Mouse (Mus musculus): ENCODE measurements at regions not wholly inside any gene's neighbourhood (a gene's known extent, or its start where the extent isn't known, plus 50 kb on each side); places are given as distances from the start of the nearest gene placed in this dataset.

DNA sequence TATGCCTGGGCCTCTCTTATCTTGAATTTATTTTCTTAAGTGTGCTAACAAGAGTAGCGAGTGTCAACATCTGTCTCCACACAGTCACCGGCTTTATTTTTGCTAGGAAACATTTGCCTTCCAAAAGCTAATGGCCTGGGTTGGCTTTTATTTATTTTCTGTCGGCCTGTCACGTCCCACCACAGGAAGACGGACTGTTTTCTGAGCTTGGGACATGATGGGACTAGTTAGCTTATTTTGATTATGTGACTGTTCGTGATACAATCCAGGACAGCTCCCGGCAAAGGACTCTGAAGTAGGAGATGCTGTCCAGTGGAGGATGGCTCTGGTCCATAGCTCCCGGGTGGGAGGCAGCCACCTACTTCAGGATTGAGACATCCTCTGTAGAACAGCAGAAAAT is 372.5 kb downstream of the Wdr11 start:
- Histone ChIP-seq H3K4me1 (ENCODE audit: control insufficient read depth, insufficient read depth, low read length) (no peaks in the 10 kb centered on the region), H3K4me3 (no peak overlapping the region), H3K36me3 (ENCODE audit: control insufficient read depth, insufficient read depth, low read length) (no peaks in the 10 kb centered on the region), H3K9ac (ENCODE audit: low read depth, low read length) (no peak overlapping the region), H3K27ac (no peak overlapping the region), H3K27me3 (ENCODE audit: control insufficient read depth, insufficient read depth, low read length) (no peaks in the 10 kb centered on the region), H3K79me2 (replicated peaks; ENCODE audit: control insufficient read depth, insufficient read depth, low read length) (no peaks in the 10 kb centered on the region)
- intact Hi-C loops (cut with DNase I) = no loop called here
- TF ChIP-seq CTCF (IDR thresholded peaks at IDR 0.05) = no peak
- no peak for TF ChIP-seq POLR2A (IDR thresholded peaks at IDR 0.05; ENCODE audit: insufficient read depth, low read depth, low read length)
- TF ChIP-seq EP300 (IDR thresholded peaks at IDR 0.05; ENCODE audit: insufficient read depth, low read depth, low read length) = no peak
- no peak for DNase-seq
- WGBS = 28% methylated on average over 8 of the region's 8 CpGs

DNA sequence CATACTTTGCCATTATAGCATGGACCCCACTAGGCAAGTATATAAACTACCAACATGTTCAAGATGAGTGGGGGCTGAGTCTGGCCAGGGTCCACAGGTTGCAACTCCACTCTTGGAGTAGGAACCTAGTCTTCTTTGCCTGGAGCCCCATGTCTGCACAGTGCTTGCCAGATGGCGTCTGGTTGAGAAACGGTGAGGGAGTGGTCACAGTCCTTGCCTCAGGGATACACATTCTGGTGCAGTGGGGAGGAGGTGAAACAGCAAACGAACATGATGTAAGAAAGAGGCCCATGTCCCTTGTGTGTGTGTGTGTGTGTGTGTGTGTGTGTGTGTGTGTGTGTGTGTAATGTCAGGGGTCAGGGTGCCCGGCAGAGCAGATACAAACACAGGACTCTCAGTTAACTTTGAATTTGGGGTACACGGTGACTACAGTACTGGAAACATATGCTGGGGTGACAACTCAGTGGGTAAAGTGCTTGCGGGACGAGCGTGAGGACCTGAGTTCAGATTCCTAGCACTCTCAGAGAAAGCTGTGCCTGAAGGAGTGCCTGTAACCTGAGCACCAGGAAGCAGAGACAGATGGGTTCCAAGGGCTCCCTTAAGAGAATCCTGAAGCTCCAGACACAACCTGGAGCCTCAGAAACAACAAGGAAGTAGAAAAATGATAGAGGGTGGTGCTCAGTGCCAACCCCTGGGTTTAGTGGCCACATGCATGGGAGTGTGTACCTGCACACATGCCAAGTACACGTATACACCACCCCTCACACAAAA is 373.8 kb downstream of the Wdr11 start:
- intact Hi-C loops (cut with DNase I) = no loop called here
- Histone ChIP-seq H3K9ac (ENCODE audit: low read depth, low read length) (no peak overlapping the region), H3K27me3 (ENCODE audit: control insufficient read depth, insufficient read depth, low read length) (no peaks in the 10 kb centered on the region), H3K27ac (no peak overlapping the region), H3K4me1 (ENCODE audit: control insufficient read depth, insufficient read depth, low read length) (no peaks in the 10 kb centered on the region), H3K79me2 (replicated peaks; ENCODE audit: control insufficient read depth, insufficient read depth, low read length) (no peaks in the 10 kb centered on the region), H3K4me3 (no peak overlapping the region), H3K36me3 (ENCODE audit: control insufficient read depth, insufficient read depth, low read length) (no peaks in the 10 kb centered on the region)
- TF ChIP-seq EP300 (IDR thresholded peaks at IDR 0.05; ENCODE audit: insufficient read depth, low read depth, low read length) (no peak), POLR2A (IDR thresholded peaks at IDR 0.05; ENCODE audit: insufficient read depth, low read depth, low read length) (no peak), CTCF (IDR thresholded peaks at IDR 0.05) (no peak)
- DNase-seq = no peak
- 84% methylated on average over 9 of the region's 9 CpGs for WGBS

DNA sequence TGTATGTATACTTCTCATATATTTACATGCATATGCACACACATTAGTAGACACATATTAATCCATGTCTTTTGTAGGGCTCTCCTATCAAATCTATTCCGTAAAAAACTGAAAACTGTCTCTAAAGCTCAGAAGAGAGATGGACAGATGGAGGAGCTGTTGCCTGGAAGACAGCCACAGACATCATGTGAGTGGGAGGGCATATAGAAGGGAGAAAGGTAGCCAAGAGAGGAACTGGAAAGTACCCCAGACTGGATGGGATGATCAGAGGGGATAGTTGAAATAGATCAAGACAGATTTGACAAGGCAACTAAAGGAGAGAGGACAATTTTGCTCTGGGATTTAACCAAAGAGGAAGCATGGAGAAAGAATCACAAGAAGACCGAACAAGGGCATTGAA is 375.1 kb downstream of the Wdr11 start:
- H3K4me3 ChIP-seq = no peak overlapping the region
- TF ChIP-seq POLR2A (IDR thresholded peaks at IDR 0.05; ENCODE audit: insufficient read depth, low read depth, low read length) (no peak), EP300 (IDR thresholded peaks at IDR 0.05; ENCODE audit: insufficient read depth, low read depth, low read length) (no peak), CTCF (IDR thresholded peaks at IDR 0.05) (no peak)
- no peak for DNase-seq
- H3K27me3 ChIP-seq (ENCODE audit: control insufficient read depth, insufficient read depth, low read length) = no peaks in the 10 kb centered on the region
- H3K27ac ChIP-seq = no peak overlapping the region
- WGBS = 90% methylated on average over 2 of the region's 2 CpGs
- intact Hi-C loops (cut with DNase I) = no loop called here
- H3K9ac ChIP-seq (ENCODE audit: low read depth, low read length) = no peak overlapping the region
- no peaks in the 10 kb centered on the region for H3K4me1 ChIP-seq (ENCODE audit: control insufficient read depth, insufficient read depth, low read length)
- no peaks in the 10 kb centered on the region for H3K36me3 ChIP-seq (ENCODE audit: control insufficient read depth, insufficient read depth, low read length)
- H3K79me2 ChIP-seq (replicated peaks; ENCODE audit: control insufficient read depth, insufficient read depth, low read length) = no peaks in the 10 kb centered on the region

DNA sequence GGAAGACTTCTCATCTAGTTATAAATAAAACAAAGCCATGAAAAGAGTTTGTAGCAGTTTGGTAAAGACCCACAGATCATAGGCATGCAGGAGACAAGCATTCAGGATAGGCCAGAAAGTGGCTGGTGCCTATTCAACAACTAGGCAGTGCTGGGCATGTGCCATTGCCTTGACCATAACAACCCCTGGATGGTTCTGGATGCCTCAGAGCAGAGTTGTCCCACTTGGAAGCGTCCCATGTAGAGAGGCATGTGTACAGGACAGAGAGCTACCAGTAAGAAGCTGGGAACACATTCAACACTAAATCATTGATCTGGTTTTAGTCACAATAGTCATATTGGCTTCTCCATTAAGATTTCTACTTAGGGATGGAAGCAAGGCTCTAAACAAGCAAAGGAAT is 378.5 kb downstream of the Wdr11 start:
- no peak for DNase-seq
- TF ChIP-seq EP300 (IDR thresholded peaks at IDR 0.05; ENCODE audit: insufficient read depth, low read depth, low read length) (no peak), CTCF (IDR thresholded peaks at IDR 0.05) (no peak), POLR2A (IDR thresholded peaks at IDR 0.05; ENCODE audit: insufficient read depth, low read depth, low read length) (no peak)
- H3K27me3 ChIP-seq (ENCODE audit: control insufficient read depth, insufficient read depth, low read length) = no peaks in the 10 kb centered on the region
- intact Hi-C loops (cut with DNase I) = no loop called here
- no peaks in the 10 kb centered on the region for H3K79me2 ChIP-seq (replicated peaks; ENCODE audit: control insufficient read depth, insufficient read depth, low read length)
- WGBS = 77% methylated on average over 1 of the region's 1 CpGs
- H3K4me3 ChIP-seq = no peak overlapping the region
- H3K27ac ChIP-seq = no peak overlapping the region
- H3K4me1 ChIP-seq (ENCODE audit: control insufficient read depth, insufficient read depth, low read length) = no peaks in the 10 kb centered on the region
- no peaks in the 10 kb centered on the region for H3K36me3 ChIP-seq (ENCODE audit: control insufficient read depth, insufficient read depth, low read length)
- no peak overlapping the region for H3K9ac ChIP-seq (ENCODE audit: low read depth, low read length)

DNA sequence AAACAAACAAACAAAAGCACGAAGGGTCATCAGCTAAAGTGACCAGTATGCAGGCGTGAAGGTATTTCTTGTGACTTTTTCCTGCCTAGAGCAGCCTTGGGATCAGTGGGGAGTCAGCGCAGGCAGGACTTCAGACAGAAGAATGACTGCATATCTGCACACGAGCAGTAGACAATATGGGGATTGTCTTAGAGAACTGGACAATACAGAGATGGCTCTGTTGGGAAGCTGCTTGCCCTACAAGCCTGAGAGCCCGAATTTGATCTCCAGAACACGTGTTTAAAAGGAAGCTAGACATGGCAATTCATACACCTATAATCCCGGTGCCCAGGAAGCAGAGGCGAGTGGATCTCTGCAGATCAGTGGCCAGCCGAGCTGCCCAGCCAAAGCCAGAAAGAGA is 382.5 kb downstream of the Wdr11 start:
- Histone ChIP-seq H3K36me3 (ENCODE audit: control insufficient read depth, insufficient read depth, low read length) (no peaks in the 10 kb centered on the region), H3K27me3 (ENCODE audit: control insufficient read depth, insufficient read depth, low read length) (no peaks in the 10 kb centered on the region), H3K27ac (no peak overlapping the region), H3K79me2 (replicated peaks; ENCODE audit: control insufficient read depth, insufficient read depth, low read length) (no peaks in the 10 kb centered on the region), H3K4me3 (no peak overlapping the region), H3K9ac (ENCODE audit: low read depth, low read length) (no peak overlapping the region), H3K4me1 (ENCODE audit: control insufficient read depth, insufficient read depth, low read length) (no peaks in the 10 kb centered on the region)
- DNase-seq = no peak
- TF ChIP-seq EP300 (IDR thresholded peaks at IDR 0.05; ENCODE audit: insufficient read depth, low read depth, low read length) (no peak), CTCF (IDR thresholded peaks at IDR 0.05) (no peak)
- intact Hi-C loops (cut with DNase I) = no loop called here
- WGBS = 81% methylated on average over 9 of the region's 9 CpGs

DNA sequence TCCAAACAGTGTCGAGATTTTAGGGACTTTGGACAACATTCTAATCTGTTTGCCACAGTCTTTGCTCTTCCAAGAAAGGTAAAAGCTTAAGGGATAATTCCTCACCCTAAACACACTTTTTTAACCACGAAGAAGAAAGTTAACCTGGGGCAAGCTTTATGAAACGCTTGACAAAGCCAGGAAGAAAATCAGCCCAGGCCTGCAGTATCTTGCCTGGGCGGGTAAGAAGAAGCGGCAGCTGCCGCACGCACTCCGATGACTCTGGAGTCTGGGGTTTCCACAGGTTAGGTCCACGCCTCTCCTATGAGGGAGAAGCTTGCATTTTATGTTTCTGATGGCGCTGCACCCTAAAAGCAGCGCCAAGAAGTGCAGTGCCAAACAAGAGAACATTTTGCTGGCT is 383.2 kb downstream of the Wdr11 start:
- 82% methylated on average over 11 of the region's 11 CpGs for WGBS
- Histone ChIP-seq H3K27ac (no peak overlapping the region), H3K4me3 (no peak overlapping the region), H3K27me3 (ENCODE audit: control insufficient read depth, insufficient read depth, low read length) (no peaks in the 10 kb centered on the region), H3K79me2 (replicated peaks; ENCODE audit: control insufficient read depth, insufficient read depth, low read length) (no peaks in the 10 kb centered on the region), H3K36me3 (ENCODE audit: control insufficient read depth, insufficient read depth, low read length) (no peaks in the 10 kb centered on the region), H3K9ac (ENCODE audit: low read depth, low read length) (no peak overlapping the region), H3K4me1 (ENCODE audit: control insufficient read depth, insufficient read depth, low read length) (no peaks in the 10 kb centered on the region)
- no peak for DNase-seq
- TF ChIP-seq POLR2A (IDR thresholded peaks at IDR 0.05; ENCODE audit: insufficient read depth, low read depth, low read length) (no peak), CTCF (IDR thresholded peaks at IDR 0.05) (no peak), EP300 (IDR thresholded peaks at IDR 0.05; ENCODE audit: insufficient read depth, low read depth, low read length) (no peak)
- intact Hi-C loops (cut with DNase I) = no loop called here

Measured in heart, adult 2 months (tissue).